Mouse (Mus musculus) liver, postnatal 0 days (tissue): ENCODE measurements at regions not wholly inside any gene's neighbourhood (a gene's known extent, or its start where the extent isn't known, plus 50 kb on each side); places are given as distances from the start of the nearest gene placed in this dataset.

Experiments used
- CTCF ChIP-seq: sonication (generic); IDR thresholded peaks from 2 replicates; pipeline ENCODE4 v1.5.1; 2016; ENCODE audit warnings: antibody characterized with exemption, low read depth
- EP300 ChIP-seq: IDR thresholded peaks from 2 replicates; pipeline ENCODE4 v1.6.1; 2016; ENCODE audit warnings: antibody characterized with exemption, low read depth, mild to moderate bottlenecking

- TF ChIP-seq CTCF = no peak
- TF ChIP-seq EP300 = no peak
These were observed 253.3 kb downstream of the Arl4a start for GRCm38 (mm10) chr12:39784532-39784931.
